In genomic region chr2:85792331-85792730, GRCm38 (mm10) we compare ENCODE assay signal across 27 mouse cellular contexts. TPM values are rescaled to one million over a fixed set of nuclear protein-coding genes. Genes with fewer than 3 reads are reported as not detected.
DNase-seq lines count a peak whose midpoint lies in the region; ATAC-seq lines count a peak whose summit lies in the region.
"Had no signal": no experiment of that assay in that cellular context is flagged by ENCODE, and none has a peak within 500 bp of the region (broad histone marks: within the 10 kb centered on the region; RNA-seq: fewer than 3 reads in every experiment).

No protein-coding gene starts in this region.

- 0 out of 2 replicates have a peak, but pooled peaks have one; percentile 44 for ATAC-seq in forebrain, embryonic 11.5 days (replicated peaks; ENCODE audit: low FRiP score)
- ATAC-seq in forebrain, embryonic 16.5 days, result no peak
- ATAC-seq in midbrain, embryonic 14.5 days (ENCODE audit: low FRiP score, low TSS enrichment), result no peak
- no peak; the same call in 1 of the 2 replicates for ATAC-seq in midbrain, embryonic 11.5 days (ENCODE audit: low FRiP score)
- ATAC-seq: liver, postnatal 0 days; lung, postnatal 0 days had no signal

- H3K4me2 ChIP-seq in forebrain, embryonic 11.5 days (ENCODE audit: low read depth, low read length, severe bottlenecking), result no peak overlapping the region
- H3K4me2 ChIP-seq in forebrain, embryonic 16.5 days (ENCODE audit: low read length), result no peak overlapping the region
- H3K4me2 ChIP-seq in midbrain, embryonic 14.5 days (ENCODE audit: low read length), result no peak overlapping the region
- no peak overlapping the region for H3K4me2 ChIP-seq in midbrain, embryonic 11.5 days
- H3K4me2 ChIP-seq: embryonic facial prominence, embryonic 15.5 days; heart, embryonic 15.5 days; hindbrain, embryonic 15.5 days had no signal

- H3K36me3 ChIP-seq in forebrain, embryonic 11.5 days (ENCODE audit: control insufficient read depth, insufficient read depth, low read length), result no peaks in the 10 kb centered on the region
- no peaks in the 10 kb centered on the region for H3K36me3 ChIP-seq in forebrain, embryonic 16.5 days (ENCODE audit: control insufficient read depth, insufficient read depth)
- no peaks in the 10 kb centered on the region for H3K36me3 ChIP-seq in midbrain, embryonic 14.5 days (ENCODE audit: control insufficient read depth, insufficient read depth, low read length)
- H3K36me3 ChIP-seq in midbrain, embryonic 11.5 days (ENCODE audit: control insufficient read depth, insufficient read depth, low read length), result no peaks in the 10 kb centered on the region
- H3K36me3 ChIP-seq: embryonic facial prominence, embryonic 15.5 days; heart, embryonic 15.5 days; hindbrain, embryonic 15.5 days; limb, embryonic 10.5 days had no signal

- H3K27ac ChIP-seq in forebrain, embryonic 11.5 days (ENCODE audit: low read depth, low read length), result no peak overlapping the region
- H3K27ac ChIP-seq in forebrain, embryonic 16.5 days (ENCODE audit: low read length), result no peak overlapping the region
- H3K27ac ChIP-seq in midbrain, embryonic 14.5 days (replicated peaks; ENCODE audit: low read depth, low read length), result no peak overlapping the region
- H3K27ac ChIP-seq in midbrain, embryonic 11.5 days (ENCODE audit: low read depth, low read length), result no peak overlapping the region
- H3K27ac ChIP-seq: embryonic facial prominence, embryonic 15.5 days; heart, embryonic 15.5 days; hindbrain, embryonic 15.5 days; limb, embryonic 10.5 days; macrophage had no signal

- no peaks in the 10 kb centered on the region for H3K4me1 ChIP-seq in forebrain, embryonic 11.5 days (replicated peaks; ENCODE audit: control insufficient read depth, insufficient read depth, low read length)
- no peaks in the 10 kb centered on the region for H3K4me1 ChIP-seq in forebrain, embryonic 16.5 days (replicated peaks; ENCODE audit: control insufficient read depth, insufficient read depth, low read length)
- H3K4me1 ChIP-seq in midbrain, embryonic 14.5 days (ENCODE audit: control insufficient read depth, insufficient read depth, low read length), result no peaks in the 10 kb centered on the region
- no peaks in the 10 kb centered on the region for H3K4me1 ChIP-seq in midbrain, embryonic 11.5 days (ENCODE audit: control insufficient read depth, insufficient read depth, low read length)
- H3K4me1 ChIP-seq: embryonic facial prominence, embryonic 15.5 days; heart, embryonic 15.5 days; hindbrain, embryonic 15.5 days; limb, embryonic 10.5 days had no signal

- no peak overlapping the region for H3K9ac ChIP-seq in forebrain, embryonic 11.5 days (ENCODE audit: low read length)
- no peak overlapping the region for H3K9ac ChIP-seq in forebrain, embryonic 16.5 days (replicated peaks; ENCODE audit: low read depth, low read length)
- no peak overlapping the region for H3K9ac ChIP-seq in midbrain, embryonic 14.5 days (replicated peaks; ENCODE audit: low read length)
- H3K9ac ChIP-seq in midbrain, embryonic 11.5 days (ENCODE audit: low read length), result no peak overlapping the region
- H3K9ac ChIP-seq: embryonic facial prominence, embryonic 15.5 days; heart, embryonic 15.5 days; hindbrain, embryonic 15.5 days; liver, postnatal 0 days had no signal

- no peak overlapping the region for H3K4me3 ChIP-seq in forebrain, embryonic 11.5 days (ENCODE audit: low read depth, low read length)
- no peak overlapping the region for H3K4me3 ChIP-seq in forebrain, embryonic 16.5 days (replicated peaks; ENCODE audit: low read length)
- no peak overlapping the region for H3K4me3 ChIP-seq in midbrain, embryonic 14.5 days (replicated peaks; ENCODE audit: low read depth, low read length)
- H3K4me3 ChIP-seq in midbrain, embryonic 11.5 days (ENCODE audit: low read depth, low read length), result no peak overlapping the region
- H3K4me3 ChIP-seq: embryonic facial prominence, embryonic 15.5 days; heart, embryonic 15.5 days; hindbrain, embryonic 15.5 days; limb, embryonic 10.5 days had no signal

- H3K9me3 ChIP-seq in forebrain, embryonic 11.5 days (ENCODE audit: control insufficient read depth, low read length), result no peaks in the 10 kb centered on the region
- H3K9me3 ChIP-seq in forebrain, embryonic 16.5 days (ENCODE audit: control insufficient read depth, low read length), result no peaks in the 10 kb centered on the region
- H3K9me3 ChIP-seq in midbrain, embryonic 14.5 days (ENCODE audit: control insufficient read depth, low read length), result no peaks in the 10 kb centered on the region
- no peaks in the 10 kb centered on the region for H3K9me3 ChIP-seq in midbrain, embryonic 11.5 days (ENCODE audit: control insufficient read depth, low read length)
- H3K9me3 ChIP-seq: embryonic facial prominence, embryonic 15.5 days; heart, embryonic 15.5 days; hindbrain, embryonic 15.5 days; limb, embryonic 10.5 days had no signal

- DNase-seq in forebrain, embryonic 11.5 days (ENCODE audit: low spot score), result no peak
- peak; percentile 0 for DNase-seq in midbrain, embryonic 14.5 days
- DNase-seq in midbrain, embryonic 11.5 days (ENCODE audit: low spot score, missing footprints), result no peak
- peak; percentile 5 for DNase-seq in ZHBTc4 (ENCODE audit: low read depth, low spot score)
- peak; percentile 62 for DNase-seq in retina, embryonic 14.5 days (ENCODE audit: low spot score)
- DNase-seq in thymus, postnatal 0 days (ENCODE audit: low spot score), result no peak
- DNase-seq: adrenal gland, postnatal 25 days; heart, postnatal 36 days; kidney, adult 2 months; kidney, postnatal 10 days; liver; liver, postnatal 0 days; thymus, adult 18-20 months; thymus, postnatal 4 days had no signal

- 17% methylated on average over 2 of the region's 2 CpGs for WGBS in forebrain, embryonic 11.5 days
- 15% methylated on average over 2 of the region's 2 CpGs for WGBS in forebrain, embryonic 16.5 days
- WGBS in midbrain, embryonic 14.5 days, result 11% methylated on average over 2 of the region's 2 CpGs
- 20% methylated on average over 2 of the region's 2 CpGs for WGBS in midbrain, embryonic 11.5 days

- no peaks in the 10 kb centered on the region for H3K27me3 ChIP-seq in forebrain, embryonic 11.5 days (ENCODE audit: control insufficient read depth, insufficient read depth, low read length)
- H3K27me3 ChIP-seq in forebrain, embryonic 16.5 days (replicated peaks; ENCODE audit: control insufficient read depth, insufficient read depth, low read length), result no peaks in the 10 kb centered on the region
- no peaks in the 10 kb centered on the region for H3K27me3 ChIP-seq in midbrain, embryonic 14.5 days (ENCODE audit: control insufficient read depth, insufficient read depth, low read length)
- no peaks in the 10 kb centered on the region for H3K27me3 ChIP-seq in midbrain, embryonic 11.5 days (ENCODE audit: control insufficient read depth, insufficient read depth, low read length)
- H3K27me3 ChIP-seq: embryonic facial prominence, embryonic 15.5 days; heart, embryonic 15.5 days; hindbrain, embryonic 15.5 days had no signal

RNA-seq across cellular contexts. Expression of gene Olfr1016, which starts 10.0 kb away (rescaled TPM):
- polyA plus RNA-seq in forebrain, embryonic 11.5 days (2014; fragmentation: Nextera tagmentation; extraction: Ambion mirVana), result not detected in 2 replicates
- not detected in 2 replicates for polyA plus RNA-seq in forebrain, embryonic 16.5 days (2015; fragmentation: Nextera tagmentation; extraction: Ambion mirVana)
- not detected in 2 replicates for polyA plus RNA-seq in midbrain, embryonic 14.5 days (2014; fragmentation: Nextera tagmentation; extraction: Ambion mirVana)
- polyA plus RNA-seq in midbrain, embryonic 11.5 days (2014; fragmentation: Nextera tagmentation; extraction: Ambion mirVana), result not detected in 2 replicates
- not detected in 2 replicates for polyA plus RNA-seq in thymus, postnatal 0 days (2015; fragmentation: Nextera tagmentation; extraction: Ambion mirVana)
- polyA plus RNA-seq: C2C12; cerebellum, adult 2 months; gonadal fat pad, adult 2 months; heart, embryonic 15.5 days; hindbrain, embryonic 15.5 days; intestine, embryonic 14.5 days; kidney, adult 2 months; limb, embryonic 10.5 days; liver, postnatal 0 days; lung, postnatal 0 days; macrophage; neural tube, embryonic 14.5 days; stomach, embryonic 16.5 days had no signal

RNA-seq across cellular contexts. Expression of gene Olfr1015, which starts 10.5 kb away (rescaled TPM):
- not detected in 2 replicates for polyA plus RNA-seq in forebrain, embryonic 11.5 days (2014; fragmentation: Nextera tagmentation; extraction: Ambion mirVana)
- polyA plus RNA-seq in forebrain, embryonic 16.5 days (2015; fragmentation: Nextera tagmentation; extraction: Ambion mirVana), result not detected in 2 replicates
- not detected in 2 replicates for polyA plus RNA-seq in midbrain, embryonic 14.5 days (2014; fragmentation: Nextera tagmentation; extraction: Ambion mirVana)
- polyA plus RNA-seq in midbrain, embryonic 11.5 days (2014; fragmentation: Nextera tagmentation; extraction: Ambion mirVana), result not detected in 2 replicates
- not detected in 2 replicates for polyA plus RNA-seq in thymus, postnatal 0 days (2015; fragmentation: Nextera tagmentation; extraction: Ambion mirVana)
- polyA plus RNA-seq: C2C12; cerebellum, adult 2 months; gonadal fat pad, adult 2 months; heart, embryonic 15.5 days; hindbrain, embryonic 15.5 days; intestine, embryonic 14.5 days; kidney, adult 2 months; limb, embryonic 10.5 days; liver, postnatal 0 days; lung, postnatal 0 days; macrophage; neural tube, embryonic 14.5 days; stomach, embryonic 16.5 days had no signal

RNA-seq across cellular contexts. Expression of gene Olfr1014, which starts 19.8 kb away (rescaled TPM):
- polyA plus RNA-seq in forebrain, embryonic 11.5 days (2014; fragmentation: Nextera tagmentation; extraction: Ambion mirVana), result not detected in 2 replicates
- polyA plus RNA-seq in forebrain, embryonic 16.5 days (2015; fragmentation: Nextera tagmentation; extraction: Ambion mirVana), result not detected in 2 replicates
- polyA plus RNA-seq in midbrain, embryonic 14.5 days (2014; fragmentation: Nextera tagmentation; extraction: Ambion mirVana), result not detected in 2 replicates
- not detected in 2 replicates for polyA plus RNA-seq in midbrain, embryonic 11.5 days (2014; fragmentation: Nextera tagmentation; extraction: Ambion mirVana)
- not detected in 2 replicates for polyA plus RNA-seq in thymus, postnatal 0 days (2015; fragmentation: Nextera tagmentation; extraction: Ambion mirVana)
- polyA plus RNA-seq: C2C12; cerebellum, adult 2 months; embryonic facial prominence, embryonic 15.5 days; gonadal fat pad, adult 2 months; heart, embryonic 15.5 days; hindbrain, embryonic 15.5 days; intestine, embryonic 14.5 days; kidney, adult 2 months; limb, embryonic 10.5 days; liver, postnatal 0 days; lung, postnatal 0 days; macrophage; neural tube, embryonic 14.5 days; stomach, embryonic 16.5 days had no signal

RNA-seq across cellular contexts. Expression of gene Olfr1013, which starts 25.4 kb away (rescaled TPM):
- polyA plus RNA-seq in forebrain, embryonic 11.5 days (2014; fragmentation: Nextera tagmentation; extraction: Ambion mirVana), result not detected in 2 replicates
- polyA plus RNA-seq in forebrain, embryonic 16.5 days (2015; fragmentation: Nextera tagmentation; extraction: Ambion mirVana), result not detected in 2 replicates
- polyA plus RNA-seq in midbrain, embryonic 14.5 days (2014; fragmentation: Nextera tagmentation; extraction: Ambion mirVana), result not detected in 2 replicates
- polyA plus RNA-seq in midbrain, embryonic 11.5 days (2014; fragmentation: Nextera tagmentation; extraction: Ambion mirVana), result not detected in 2 replicates
- not detected in 2 replicates for polyA plus RNA-seq in thymus, postnatal 0 days (2015; fragmentation: Nextera tagmentation; extraction: Ambion mirVana)
- polyA plus RNA-seq: C2C12; cerebellum, adult 2 months; gonadal fat pad, adult 2 months; heart, embryonic 15.5 days; hindbrain, embryonic 15.5 days; intestine, embryonic 14.5 days; kidney, adult 2 months; limb, embryonic 10.5 days; liver, postnatal 0 days; lung, postnatal 0 days; macrophage; neural tube, embryonic 14.5 days; stomach, embryonic 16.5 days had no signal

RNA-seq across cellular contexts. Expression of gene Olfr1018, which starts 25.9 kb away (rescaled TPM):
- not detected in 2 replicates for polyA plus RNA-seq in forebrain, embryonic 11.5 days (2014; fragmentation: Nextera tagmentation; extraction: Ambion mirVana)
- polyA plus RNA-seq in forebrain, embryonic 16.5 days (2015; fragmentation: Nextera tagmentation; extraction: Ambion mirVana), result not detected in 2 replicates
- polyA plus RNA-seq in midbrain, embryonic 14.5 days (2014; fragmentation: Nextera tagmentation; extraction: Ambion mirVana), result not detected in 2 replicates
- polyA plus RNA-seq in midbrain, embryonic 11.5 days (2014; fragmentation: Nextera tagmentation; extraction: Ambion mirVana), result not detected in 2 replicates
- not detected in 2 replicates for polyA plus RNA-seq in thymus, postnatal 0 days (2015; fragmentation: Nextera tagmentation; extraction: Ambion mirVana)
- polyA plus RNA-seq: C2C12; cerebellum, adult 2 months; embryonic facial prominence, embryonic 15.5 days; gonadal fat pad, adult 2 months; heart, embryonic 15.5 days; hindbrain, embryonic 15.5 days; intestine, embryonic 14.5 days; kidney, adult 2 months; limb, embryonic 10.5 days; liver, postnatal 0 days; lung, postnatal 0 days; macrophage; neural tube, embryonic 14.5 days; stomach, embryonic 16.5 days had no signal

Comparison
In these comparisons a context has a peak if more than half of its experiments do, and no peak if none do; other contexts are left out.
1. DNase-seq: peak in midbrain, embryonic 14.5 days (single experiment), ZHBTc4 (single experiment) and retina, embryonic 14.5 days (single experiment); none in forebrain, embryonic 11.5 days (single experiment), midbrain, embryonic 11.5 days (single experiment) and thymus, postnatal 0 days (single experiment).